Mouse (Mus musculus) cortical plate, adult 2 months (tissue): ENCODE data around the gene Iqub.

Experiments used
- CTCF ChIP-seq: fragments of 200-500 bp; IDR thresholded peaks from 2 replicates; pipeline ENCODE4 v1.5.1; 2011; ENCODE audit warnings: mild to moderate bottlenecking, control low read depth, low read length; ENCODE audit not compliant: insufficient read depth; ENCODE audit errors: extremely low read depth
- POLR2A ChIP-seq: fragments of 200-500 bp; IDR thresholded peaks from 2 replicates; pipeline ENCODE4 v1.6.1; 2011; ENCODE audit warnings: mild to moderate bottlenecking, low read length, control low read depth; ENCODE audit not compliant: insufficient read depth; ENCODE audit errors: extremely low read depth

- no peak for TF ChIP-seq CTCF
- no peak for TF ChIP-seq POLR2A
These were observed 40.6 kb upstream of the Iqub start for GRCm38 (mm10) chr6:24555488-24555887.
